Mouse (Mus musculus): ENCODE results near the gene Sbf2.

GRCm38 (mm10) chr7:110655230-110655629 is 40.5 kb upstream of the Sbf2 start:
- TF ChIP-seq CTCF (IDR thresholded peaks at IDR 0.05; ENCODE audit: extremely low read depth, insufficient read depth, insufficient read length, insufficient replicate concordance) = no peak
- TF ChIP-seq POLR2A (IDR thresholded peaks at IDR 0.05; ENCODE audit: low read depth, low read length) = no peak

Measured in spleen, adult 2 months (tissue).